Mouse (Mus musculus) yolk sac, embryonic 10.5 days (tissue): ENCODE data around the gene Tmem251.

ENCODE experiments used
- DNase-seq: peaks from one replicate; pipeline ENCODE4 v3.0.0-alpha.2; 2017; ENCODE audit warnings: low spot score

Tmem251 gene

DNA sequence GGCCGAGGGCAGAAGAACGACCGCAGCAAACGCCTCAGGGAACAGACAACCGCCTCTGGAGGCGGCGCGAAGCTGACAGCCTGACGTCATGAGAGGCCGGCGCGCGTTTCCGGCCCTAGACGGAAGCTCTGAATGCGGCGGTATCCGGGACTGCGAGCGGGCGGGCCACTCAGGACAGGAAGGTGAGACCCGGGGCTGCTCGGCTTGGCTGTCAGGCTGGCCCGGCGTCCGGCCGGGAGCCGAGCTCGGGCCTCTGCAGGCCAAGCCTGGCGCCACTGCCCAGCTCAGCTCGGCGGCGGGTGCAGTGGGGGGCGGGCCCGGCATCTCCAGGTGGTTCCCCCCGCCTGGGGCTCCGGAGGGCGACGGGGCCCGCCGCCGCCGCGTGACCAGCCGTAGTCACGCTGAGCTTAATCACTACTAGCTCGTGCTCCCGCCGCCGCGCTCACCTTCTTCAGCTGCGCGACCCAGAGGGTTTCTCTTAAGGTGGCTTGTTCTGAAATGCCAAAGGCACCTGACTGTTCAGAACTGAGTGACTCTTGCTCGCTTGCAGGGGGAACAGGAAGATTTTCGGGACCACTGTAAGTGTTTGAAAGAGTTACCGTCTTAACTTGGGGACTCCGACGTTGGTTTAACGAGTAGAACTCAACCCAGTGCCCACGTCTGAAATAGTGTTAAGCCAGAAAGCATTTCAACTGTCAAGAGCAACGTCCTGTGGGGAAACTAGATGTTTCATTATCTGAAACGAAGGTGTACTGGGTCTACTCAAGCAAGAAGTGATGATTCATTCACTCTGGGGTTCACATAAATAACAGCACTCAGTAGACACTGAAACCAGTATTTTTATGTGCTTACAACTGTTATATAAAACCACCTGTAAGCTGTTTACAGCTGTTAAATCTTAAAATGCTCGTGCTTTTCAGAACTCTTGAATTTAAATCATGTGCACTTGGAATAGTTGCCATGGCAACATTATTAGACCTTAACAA, at the start of gene Tmem251, which contains the start of gene Moap1:
TSS of gene Tmem251 (plus strand) at position 174 of the 986 bp plus-strand sequence.
TSS of gene Moap1 (minus strand) at position 73 of the 986 bp plus-strand sequence.
- DNase-seq: peak; percentile 90

DNA sequence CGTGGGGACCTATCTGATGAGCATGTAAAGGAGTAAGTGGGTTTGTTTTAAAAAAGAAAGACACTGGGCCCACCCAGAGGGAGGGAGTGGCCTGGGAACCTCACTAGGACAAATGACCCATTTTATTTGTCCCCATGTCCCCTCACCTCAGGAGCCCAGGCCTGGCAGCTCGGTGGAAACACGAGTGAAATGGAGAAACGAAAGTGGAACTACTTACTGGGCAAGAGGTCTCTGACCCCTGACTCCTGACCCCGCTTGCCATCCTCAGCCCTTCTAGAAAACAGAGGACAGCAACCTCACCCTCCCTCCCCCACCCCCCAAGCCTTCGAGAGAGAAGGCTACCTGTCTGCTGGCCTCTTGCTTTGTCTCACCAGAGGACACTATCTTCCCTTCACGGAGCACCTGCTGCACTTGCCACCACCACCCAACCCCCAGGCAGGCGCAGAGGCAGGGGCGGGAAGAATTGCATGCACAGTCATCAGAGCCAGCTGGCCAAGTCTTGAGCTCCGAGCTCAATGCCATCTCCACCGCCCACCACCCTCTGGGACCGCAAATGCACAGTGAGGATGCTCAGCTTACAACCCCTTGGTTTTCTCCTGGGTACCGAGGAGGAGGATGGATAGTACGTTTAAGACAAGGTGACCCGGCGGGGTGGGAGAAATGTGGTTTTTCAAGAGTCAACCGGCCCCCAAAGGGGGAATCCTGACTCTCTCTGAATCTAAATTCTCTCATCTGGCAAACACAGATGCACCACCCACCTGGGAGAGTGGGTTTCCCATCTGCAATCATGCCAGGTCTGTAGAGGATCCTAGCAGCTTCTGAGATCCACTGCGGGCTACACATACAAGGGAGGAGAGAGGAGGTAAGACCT, 48.0 kb upstream of the Tmem251 start:
- DNase-seq: no peak

DNA sequence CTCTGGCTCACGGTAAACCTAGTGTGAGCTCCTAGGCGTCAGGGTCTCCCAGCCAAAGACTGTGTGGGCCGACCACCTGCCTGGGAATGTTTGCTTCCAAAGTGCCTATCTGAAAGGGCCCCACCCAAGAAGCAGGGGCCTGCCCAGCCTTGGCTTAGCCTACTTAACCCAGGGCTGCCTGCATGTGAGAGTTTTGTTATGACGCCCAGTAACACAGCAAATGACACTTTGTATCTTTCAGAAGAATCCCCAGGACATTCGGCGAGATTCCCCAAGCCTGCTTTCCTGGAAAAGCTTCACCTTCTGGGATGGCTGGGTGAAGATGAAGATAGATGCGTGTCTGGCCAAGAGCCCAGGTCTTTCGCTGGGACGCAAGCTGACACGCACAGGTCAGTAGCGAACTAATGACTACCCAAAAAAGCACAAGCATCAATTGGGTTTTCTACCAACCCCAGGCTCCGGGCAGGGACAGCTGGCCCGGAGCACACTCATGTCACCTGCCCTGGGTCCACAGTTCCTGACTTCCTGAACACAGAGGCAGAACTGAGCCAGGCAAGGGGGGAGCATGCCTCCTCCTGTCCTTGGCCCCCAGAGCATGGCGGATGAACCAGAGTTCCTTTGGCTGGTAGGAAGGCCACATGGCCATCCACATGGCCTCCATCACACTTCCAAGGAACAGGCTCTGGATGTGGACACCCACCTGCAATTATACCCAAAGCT, 46.8 kb upstream of the Tmem251 start:
- DNase-seq: no peak

DNA sequence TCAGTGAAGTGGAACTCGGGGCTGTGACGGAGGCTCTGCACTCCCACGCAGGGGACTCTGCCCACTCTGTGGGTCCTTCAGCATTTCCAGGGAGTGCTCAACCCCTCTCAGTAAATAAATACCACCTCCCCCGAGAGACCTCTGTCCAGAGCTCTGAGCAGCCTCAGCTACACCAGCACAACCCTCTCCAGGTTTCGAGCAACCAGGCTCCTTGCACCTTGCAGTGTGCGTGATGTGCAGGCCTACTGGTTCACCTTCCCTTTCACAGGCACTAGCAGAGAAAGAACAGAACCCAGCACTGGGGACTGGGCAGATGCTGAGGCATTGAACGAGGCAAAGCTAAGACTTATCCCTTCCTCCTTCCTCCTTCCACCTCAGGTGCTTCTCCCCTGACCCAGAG, 46.2 kb upstream of the Tmem251 start:
- DNase-seq: no peak

DNA sequence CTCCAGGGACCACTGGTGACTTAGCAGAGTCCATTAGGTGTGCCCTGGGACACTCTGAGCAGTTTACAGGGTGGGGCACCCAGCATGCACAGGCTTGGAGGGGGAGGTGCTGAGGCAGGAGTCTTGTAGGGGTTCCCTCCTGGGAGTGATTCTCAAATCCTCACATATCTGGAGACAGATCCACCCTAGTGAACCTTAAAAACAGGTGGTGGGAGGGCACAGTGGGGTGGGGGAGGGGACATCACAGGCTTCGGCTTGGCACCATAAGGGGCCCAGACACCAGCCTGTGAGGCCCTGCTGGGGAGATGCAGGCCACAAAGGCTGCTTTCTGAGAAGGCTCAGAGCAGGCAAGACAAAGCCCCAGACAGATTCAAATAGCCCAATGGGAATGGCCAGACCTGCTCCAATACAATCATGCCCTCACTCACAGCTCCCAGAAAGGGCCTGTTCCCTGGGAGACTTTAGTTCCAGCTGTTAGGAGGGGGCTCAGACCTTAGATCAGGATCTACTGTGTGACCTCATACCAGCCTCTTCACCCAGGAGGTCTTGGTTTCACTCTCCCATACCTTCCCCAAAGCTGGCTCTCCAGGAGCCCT, 45.4 kb upstream of the Tmem251 start:
- DNase-seq: no peak

DNA sequence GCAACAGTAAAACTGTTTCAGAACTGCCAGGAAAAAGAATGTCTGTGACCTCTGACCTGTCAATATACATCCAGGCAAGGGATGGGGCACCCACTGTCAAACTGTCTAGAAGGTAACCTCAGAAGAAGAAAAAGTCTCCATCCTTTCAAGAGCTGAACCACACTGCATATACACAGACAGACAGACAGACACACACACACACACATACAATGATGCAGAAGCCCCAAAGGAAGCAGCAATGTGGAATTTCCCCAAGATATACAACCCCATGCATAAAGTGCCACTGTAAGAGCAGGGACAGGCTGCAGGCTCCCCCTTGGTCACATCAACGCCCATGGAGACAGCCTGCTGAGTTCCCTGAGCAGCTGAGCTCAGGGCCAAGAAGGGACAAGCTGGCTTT, 44.4 kb upstream of the Tmem251 start:
- DNase-seq: no peak

DNA sequence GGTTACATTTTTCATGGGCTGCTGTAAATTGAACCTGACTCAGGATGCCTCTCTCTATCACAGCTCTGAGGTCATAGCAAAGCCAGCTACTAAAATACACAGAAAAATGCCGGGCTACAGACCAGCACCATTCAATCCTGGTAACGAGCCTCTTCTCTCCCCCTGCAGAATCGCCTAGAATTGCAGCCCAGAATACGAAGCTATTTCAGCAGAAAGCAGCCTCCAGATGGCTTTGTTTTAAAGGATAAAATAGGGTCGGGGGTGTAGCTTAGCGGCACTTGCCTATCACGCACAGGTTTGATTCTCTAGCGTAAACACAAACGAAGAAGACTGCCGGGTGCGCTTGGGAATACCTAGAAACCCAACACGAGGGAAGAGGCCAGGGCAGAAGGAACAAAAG, 43.1 kb upstream of the Tmem251 start:
- DNase-seq: no peak

DNA sequence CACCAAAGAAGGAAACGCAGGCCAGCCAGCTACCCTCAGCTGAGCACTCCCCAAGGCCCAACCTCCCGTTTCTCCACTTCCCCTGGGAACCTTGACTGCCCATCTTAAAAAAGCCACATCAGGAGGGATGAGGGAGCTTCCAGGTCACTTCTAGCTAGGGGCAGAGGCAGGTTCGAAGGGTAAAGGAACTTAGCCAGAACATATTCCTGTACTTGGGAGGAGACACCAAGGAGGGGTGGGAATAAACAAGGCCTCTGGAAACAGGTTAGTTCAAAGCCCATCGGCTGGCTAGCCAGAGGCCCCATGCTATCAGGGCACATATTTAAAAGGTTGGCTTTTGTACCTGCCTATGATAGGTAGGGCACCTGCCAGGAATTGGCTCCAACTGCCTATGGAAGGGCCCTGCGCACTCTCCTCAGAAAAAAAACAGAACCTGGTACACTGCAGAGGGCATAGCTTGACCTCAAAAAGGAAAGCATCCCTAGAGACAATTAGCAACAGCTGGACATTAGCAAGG, 41.8 kb upstream of the Tmem251 start:
- no peak for DNase-seq

DNA sequence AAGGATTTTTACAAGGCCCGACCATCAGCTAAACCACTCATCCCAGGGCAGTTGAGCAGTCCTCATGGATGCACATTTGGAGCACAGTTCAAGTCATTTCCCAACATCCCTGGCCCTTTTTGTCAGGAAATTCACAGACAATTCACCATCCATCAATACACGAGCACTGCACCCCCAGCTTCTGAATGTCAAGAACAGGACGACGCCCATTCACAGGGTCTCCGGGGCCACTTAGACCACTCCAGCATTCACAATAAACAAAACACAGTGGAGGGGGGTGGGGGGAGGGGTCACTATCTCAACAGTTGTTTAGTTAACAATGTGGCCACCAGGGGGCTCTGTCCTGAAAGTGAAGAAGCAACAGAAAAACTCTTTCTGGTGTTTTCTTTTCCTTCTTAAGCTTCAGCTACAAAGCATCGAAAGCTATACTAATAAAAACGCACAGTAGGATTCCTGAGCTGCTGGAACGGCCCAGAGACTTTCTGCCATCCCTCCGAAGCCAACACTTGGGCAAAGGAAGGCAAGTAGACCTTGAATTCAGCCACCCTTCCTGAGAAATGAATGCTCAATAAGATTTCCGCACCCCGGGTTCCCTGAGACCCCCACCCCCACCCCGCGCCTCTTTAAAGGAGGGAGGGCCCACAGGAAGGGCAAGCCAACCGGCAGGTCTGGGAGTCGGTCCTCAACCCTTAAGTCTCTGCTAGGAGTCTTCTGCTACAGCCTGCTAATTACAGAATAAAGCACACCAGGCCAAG, 41.0 kb upstream of the Tmem251 start:
- DNase-seq: peak; percentile 59

DNA sequence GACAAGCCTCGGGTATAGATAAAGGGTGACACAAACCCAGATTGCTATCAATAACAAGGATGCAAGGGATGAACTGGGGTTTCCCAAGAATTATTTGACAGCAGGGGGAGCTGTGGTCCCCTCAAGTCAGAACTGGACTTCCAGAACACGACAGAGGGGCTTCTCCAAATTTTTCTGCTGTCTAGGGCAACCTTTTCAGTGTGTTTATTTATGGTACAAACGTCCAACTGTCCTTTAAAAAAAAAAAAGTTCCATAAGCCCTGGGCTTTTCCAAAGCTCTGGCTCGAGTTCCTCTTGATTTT, 40.5 kb upstream of the Tmem251 start:
- no peak for DNase-seq

DNA sequence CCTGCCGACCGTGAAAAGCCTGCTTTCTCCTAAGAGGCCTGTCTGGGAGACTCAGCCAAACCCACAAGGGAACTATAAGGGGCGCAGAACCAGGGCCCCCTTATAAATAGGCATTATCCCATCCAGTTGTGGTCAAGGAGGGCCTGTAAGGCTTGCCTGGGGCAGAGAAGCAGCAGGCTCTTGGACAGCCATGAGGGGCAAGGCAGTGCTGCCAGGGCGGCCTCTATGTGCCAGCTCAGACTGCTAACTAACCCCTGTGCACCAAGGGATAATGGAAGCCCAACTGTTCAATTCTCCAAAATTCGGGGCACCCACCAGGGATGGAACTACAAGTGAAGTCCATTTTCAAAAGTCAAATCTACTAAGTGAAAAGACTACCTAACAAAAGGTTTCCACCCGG, 40.1 kb upstream of the Tmem251 start:
- no peak for DNase-seq

DNA sequence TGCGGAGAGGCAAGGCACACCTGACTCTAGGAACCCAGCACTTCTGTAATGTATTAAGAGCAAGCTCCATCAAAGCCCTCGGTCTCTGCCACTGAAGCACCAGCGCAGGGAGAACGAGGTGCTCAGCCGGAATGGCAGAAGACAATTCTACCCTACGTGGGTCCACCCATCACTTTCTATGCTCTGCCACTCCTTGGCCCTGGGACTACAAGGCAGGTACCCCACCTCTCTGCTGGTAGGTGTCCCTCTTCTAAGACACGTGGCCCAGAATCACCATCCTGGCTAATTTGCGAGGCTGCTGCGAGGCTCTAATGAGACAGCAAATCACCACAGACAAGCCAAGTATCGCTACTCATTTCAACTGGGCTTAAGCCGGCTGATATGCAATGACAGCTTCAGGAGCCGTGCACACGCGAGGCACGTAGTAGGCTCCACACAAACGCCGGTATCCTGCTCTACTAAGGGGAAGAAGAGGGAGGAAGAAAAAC, 39.6 kb upstream of the Tmem251 start:
- no peak for DNase-seq

DNA sequence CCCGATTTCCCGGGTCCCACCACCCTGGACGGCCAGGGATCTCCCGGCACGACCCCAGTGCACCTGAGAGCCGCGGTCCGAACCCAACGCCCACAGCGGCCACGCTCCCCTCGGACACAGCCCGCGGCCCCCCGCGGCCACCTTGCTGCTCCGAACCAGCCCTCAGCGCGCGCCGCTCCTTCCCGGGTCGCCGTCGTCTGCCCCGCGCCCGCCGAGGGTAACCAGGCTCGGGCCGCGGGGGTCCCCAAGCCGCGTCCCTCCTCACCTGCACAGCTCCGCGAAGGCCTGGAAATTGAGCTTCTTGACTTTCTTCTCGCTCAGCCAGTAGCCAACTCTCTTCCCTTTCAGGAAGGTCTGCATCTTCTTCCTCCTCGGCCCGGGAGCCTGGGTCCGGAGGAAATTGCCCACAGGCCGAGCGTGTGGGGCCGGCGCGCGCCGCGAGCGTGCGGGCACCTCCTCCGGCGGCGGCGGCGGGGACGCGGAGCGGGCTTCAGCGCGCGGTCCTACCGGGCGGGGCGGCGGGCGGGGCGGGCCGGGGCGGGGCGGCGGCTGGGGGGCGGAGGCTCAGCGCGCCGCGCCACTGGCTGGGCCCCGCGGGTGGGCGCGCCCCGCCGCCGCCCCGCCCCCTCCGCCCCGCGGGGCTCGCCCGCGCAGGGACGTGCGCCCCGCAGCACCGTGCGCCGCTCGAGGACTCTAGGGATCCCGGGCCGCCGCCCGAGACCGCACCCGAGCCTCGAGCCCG, 38.9 kb upstream of the Tmem251 start, which contains the start of gene Itpk1:
TSS of gene Itpk1 (minus strand) at position 474 of the 742 bp plus-strand sequence.
- peak; percentile 63 for DNase-seq

DNA sequence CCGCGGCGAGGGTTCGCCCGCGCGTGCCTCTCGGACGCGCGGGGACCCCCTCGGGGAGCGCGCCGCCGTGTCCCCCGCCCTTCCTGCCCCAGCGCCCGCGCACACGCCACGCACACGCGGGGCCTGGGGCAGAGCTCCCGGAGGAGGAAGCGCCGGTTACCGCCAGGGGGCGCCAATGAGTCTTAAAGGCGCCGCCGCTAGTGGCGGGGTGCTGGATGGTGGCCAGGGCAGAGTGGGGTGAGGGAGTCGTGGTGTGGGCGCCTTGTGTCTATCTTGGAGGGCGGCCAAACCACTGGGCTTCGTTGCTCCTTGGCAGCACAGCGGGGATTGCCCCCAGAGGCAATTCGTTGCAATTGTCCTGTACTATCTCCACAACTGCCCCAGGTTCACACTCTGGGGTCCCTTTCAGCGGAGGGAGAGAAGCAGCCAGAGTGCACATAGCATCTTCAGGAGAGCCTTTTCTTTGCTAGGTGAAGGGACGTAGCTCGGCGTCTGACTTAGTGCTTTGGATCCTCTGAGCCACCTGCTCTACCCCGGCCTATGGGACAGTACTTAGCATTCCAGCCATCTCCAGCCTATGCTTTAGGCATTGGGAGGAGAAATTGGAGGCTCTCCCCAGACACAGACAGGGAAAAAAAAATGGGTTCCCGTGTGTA, 38.2 kb upstream of the Tmem251 start:
- peak; percentile 61 for DNase-seq

DNA sequence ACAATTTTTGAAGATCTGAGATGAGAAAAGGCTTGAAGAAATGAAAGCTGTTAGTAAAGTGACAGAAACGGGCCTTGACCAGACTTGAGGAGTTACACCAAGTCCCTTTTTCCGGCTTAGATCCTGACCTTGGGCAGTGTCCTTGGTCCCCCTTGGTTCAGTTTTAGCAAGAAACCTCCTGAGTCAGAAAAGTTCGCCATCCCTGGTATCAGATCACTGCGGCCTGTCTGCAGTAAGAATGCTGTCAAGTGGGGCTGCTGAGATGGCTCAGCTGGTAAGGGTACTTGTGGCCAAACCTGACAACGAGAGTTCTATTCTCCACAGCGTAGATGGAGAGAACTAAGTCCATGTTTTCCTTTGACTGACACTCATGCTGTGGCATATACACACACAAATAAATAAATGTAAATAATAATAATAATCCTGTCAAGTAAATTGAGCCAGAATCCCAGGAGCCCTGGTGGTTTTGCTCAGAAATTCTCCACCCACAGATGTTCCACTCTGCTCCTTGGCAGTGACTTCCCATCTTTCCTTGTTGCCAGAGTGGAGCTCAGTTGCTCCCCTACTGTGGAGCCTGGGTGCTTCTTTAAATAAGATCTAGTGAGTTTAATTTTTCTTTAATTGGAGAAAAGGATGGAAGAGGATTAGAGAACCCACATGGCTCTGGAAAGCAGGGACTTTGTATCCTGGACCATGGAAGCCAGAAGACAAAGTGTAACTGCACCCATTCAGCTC, 37.5 kb upstream of the Tmem251 start:
- no peak for DNase-seq

DNA sequence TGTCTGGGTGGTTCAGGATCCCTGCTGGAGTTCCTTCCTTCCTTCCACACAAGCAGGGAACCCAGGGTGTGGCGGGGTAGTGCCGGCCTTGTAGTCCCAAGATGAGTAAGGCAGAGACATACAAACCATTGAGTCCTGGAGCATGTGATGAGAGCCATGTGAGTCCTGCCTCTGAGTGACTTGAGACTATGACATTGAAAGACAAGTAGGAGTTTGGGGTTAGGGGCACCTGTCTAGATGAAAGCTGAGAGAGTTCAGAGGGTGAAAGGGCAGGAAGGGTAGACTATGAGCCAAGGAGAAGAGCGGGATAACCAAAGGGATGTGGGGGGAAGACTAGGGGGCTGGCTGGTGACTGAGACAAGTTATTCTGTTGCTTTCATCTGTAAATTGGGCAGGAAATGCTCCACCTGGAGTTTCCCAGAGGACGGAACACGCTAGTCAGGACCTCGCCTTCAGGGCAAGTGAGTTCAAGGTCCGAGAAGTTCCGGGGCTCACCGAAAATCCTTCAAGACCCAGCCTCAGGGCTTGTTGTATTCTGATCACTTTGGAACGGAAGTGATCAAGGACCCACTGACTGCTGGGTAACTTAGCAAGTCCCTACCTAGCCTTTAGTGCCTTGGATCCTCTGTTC, 36.6 kb upstream of the Tmem251 start:
- no peak for DNase-seq

DNA sequence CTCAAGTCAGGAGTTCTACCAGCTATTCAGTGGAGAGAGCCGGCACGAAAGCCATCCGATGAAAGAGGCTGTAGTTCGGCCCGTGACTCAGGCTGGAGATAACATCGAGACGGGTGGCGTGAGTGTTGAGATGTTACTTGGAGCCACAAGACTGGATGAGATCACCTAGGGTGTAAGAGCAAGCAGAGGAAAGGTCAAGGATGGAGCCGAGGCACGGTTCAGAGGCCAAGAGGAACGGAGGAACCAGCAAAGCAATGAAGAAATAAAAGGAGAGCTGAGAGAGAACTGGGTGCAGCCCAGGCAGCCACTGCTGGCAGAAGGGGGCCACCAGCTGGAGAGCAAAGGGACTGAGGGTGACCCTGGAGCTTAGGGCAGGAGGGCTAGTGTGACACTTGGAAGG, 35.3 kb upstream of the Tmem251 start:
- peak; percentile 50 for DNase-seq

DNA sequence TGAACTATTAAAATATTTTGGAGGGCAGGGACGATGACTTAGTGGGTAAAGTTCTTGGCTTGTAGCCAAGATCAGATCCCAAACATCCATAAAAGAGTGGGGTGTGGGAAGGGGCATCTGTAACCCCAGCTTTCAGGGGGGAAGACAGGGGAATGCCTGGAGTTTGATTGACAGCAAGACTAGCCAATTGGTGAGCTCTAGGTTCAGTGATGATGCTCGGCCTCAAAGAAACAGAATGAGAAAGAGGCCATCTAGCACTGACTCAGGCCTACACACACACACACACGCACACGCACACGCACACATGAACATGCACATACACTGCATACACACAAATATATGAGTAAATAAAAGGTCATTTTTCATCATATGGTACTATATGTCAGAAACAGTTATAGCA, 33.7 kb upstream of the Tmem251 start:
- no peak for DNase-seq
